Mouse (Mus musculus) heart, adult 10 weeks (tissue): ENCODE data around the gene Mamdc2. TPM values are rescaled to one million over a fixed set of nuclear protein-coding genes. Genes with fewer than 3 reads are reported as not detected.

Experiments
- polyA plus RNA-seq: library from polyadenylated mRNA; stranded (reverse); fragments of 350-450 nt; fragmentation: Illumina TruSeq; extraction: RNeasy Lipid Tissue Mini Kit (QIAGEN cat#74804); gene quantifications from one replicate; pipeline ENCODE4 v1.2.3, GENCODE M21; 2014; ENCODE audit warnings: low read depth, low replicate concordance

Gene Mamdc2
- polyA plus RNA-seq, result 2.6 TPM

DNA sequence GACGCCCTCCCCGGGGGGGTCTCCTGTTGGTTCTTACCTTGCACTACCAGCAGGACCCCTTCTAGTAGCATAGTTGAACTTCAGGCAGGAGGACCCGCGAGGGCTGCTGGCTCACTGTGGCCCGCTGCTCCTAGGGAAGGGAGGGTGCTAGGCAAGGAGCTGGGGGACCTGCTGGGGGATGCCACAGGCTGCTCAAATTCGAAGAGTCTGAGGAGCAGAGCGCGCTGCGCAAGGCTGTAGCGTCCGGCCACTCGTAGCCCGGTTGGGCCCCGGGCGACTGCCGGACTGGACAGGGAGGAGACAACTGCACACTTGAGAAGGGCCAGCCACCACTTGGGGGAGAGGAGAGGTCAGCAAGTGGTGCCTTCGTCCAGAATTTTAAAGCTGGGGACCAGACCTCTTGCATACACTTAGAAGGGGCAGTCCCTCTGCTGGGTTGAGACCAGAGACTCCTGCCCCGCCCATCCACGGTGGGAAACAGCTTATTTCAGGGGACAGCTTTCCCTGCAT is at the start of gene Mamdc2:
Gene Mamdc2 (minus strand): TSS at position 455 of the 510 bp plus-strand sequence.

DNA sequence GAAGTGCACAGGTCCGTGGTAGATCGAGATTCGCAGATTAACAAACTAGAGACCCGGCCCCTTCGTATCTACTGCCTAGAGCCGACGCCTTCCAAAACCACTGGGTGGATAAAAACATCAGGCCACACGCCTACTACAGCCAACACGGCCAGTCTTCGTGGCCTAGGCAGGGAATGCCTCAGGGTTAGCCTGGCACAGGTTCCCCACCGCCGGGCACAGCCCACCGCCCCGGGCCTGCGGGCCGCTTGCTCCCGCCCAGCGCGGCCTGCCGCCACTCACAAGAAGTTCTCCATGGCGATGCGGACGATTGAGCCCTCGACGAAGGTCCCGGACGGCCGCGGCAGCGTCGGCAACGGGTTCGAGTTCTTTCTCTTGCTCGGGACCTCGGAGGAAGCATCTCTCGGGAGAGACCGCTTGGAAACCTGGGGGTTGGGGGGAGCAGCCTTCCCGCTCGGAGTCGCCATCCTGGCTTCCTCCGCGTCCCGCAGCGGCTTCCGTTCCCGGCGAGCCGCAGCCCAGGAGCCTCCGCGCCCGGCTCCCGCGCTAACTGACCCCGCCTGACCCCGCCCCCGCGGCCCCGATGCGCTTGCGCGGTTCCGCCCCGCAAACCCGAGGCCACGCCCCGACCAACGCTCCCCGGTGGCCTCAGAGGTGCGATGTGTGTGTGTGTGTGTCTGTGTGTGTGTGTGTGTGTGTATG is 174.7 kb downstream of the Mamdc2 start, which contains the start of gene Smc5:
Gene Smc5 (minus strand): TSS at position 543 of the 699 bp plus-strand sequence.

Other genes starting within 250 kb of the Mamdc2 start
- 17.1 TPM for gene Smc5, start 174.5 kb downstream of the Mamdc2 start, polyA plus RNA-seq
- gene 1700028P14Rik, start 204.4 kb upstream of the Mamdc2 start, polyA plus RNA-seq, result not detected
- 6.9 TPM for gene Ptar1, start 239.0 kb upstream of the Mamdc2 start, polyA plus RNA-seq